Mouse (Mus musculus) megakaryocyte-erythroid progenitor cell, adult 5 weeks (primary cell): Measurements from ENCODE around the gene Tecpr2. TPM values are rescaled to one million over a fixed set of nuclear protein-coding genes. Genes with fewer than 3 reads are reported as not detected.

ENCODE experiments used
- polyA plus RNA-seq: library from polyadenylated mRNA; stranded (reverse); fragments of >175 nt; gene quantifications from 2 replicates; pipeline ENCODE4 v1.2.3, GENCODE M21; 2012

The Tecpr2 gene
- 3.0 and 3.1 TPM in 2 replicates for polyA plus RNA-seq

GRCm38 (mm10) chr12:110889036-110890020 lies at the start of gene Tecpr2, which contains the start of gene Cinp:
Gene Tecpr2 (plus strand): TSS chr12:110889264.
Gene Cinp (minus strand): TSS chr12:110889145.

GRCm38 (mm10) chr12:110840348-110841198 lies 48.5 kb upstream of the Tecpr2 start, which contains the start of gene Mok:
Gene Mok (minus strand): TSS chr12:110840939.

GRCm38 (mm10) chr12:110850010-110850928 lies 38.8 kb upstream of the Tecpr2 start, which contains the start of gene Zfp839:
Gene Zfp839 (plus strand): TSS chr12:110850253.

GRCm38 (mm10) chr12:110978607-110979406 lies 89.7 kb downstream of the Tecpr2 start, which contains the start of gene Ankrd9:
Gene Ankrd9 (minus strand): TSS chr12:110979040.

Other genes starting within 250 kb of the Tecpr2 start
- 0.05 and 0.21 TPM in 2 replicates for gene 1700001K19Rik, start 206.6 kb upstream of the Tecpr2 start, polyA plus RNA-seq
- gene Hsp90aa1, start 186.5 kb upstream of the Tecpr2 start, polyA plus RNA-seq: 231 and 303 TPM in 2 replicates
- 6.6 and 9.2 TPM in 2 replicates for gene Wdr20, start 151.3 kb upstream of the Tecpr2 start, polyA plus RNA-seq
- 0.91 and 1.1 TPM in 2 replicates for gene Mok, start 48.3 kb upstream of the Tecpr2 start, polyA plus RNA-seq
- 6.8 and 7.9 TPM in 2 replicates for gene Zfp839, start 39.0 kb upstream of the Tecpr2 start, polyA plus RNA-seq
- gene Cinp, start 119 bp upstream of the Tecpr2 start, polyA plus RNA-seq: 6.7 and 7.1 TPM in 2 replicates
- 8.5 and 9.1 TPM in 2 replicates for gene Ankrd9, start 89.8 kb downstream of the Tecpr2 start, polyA plus RNA-seq
- gene Rcor1, start 150.1 kb downstream of the Tecpr2 start, polyA plus RNA-seq: 18.1 and 18.2 TPM in 2 replicates